Mouse (Mus musculus) kidney, embryonic 14.5 days (tissue): ENCODE results near the gene Muc2. TPM values are rescaled to one million over a fixed set of nuclear protein-coding genes. Genes with fewer than 3 reads are reported as not detected.

ENCODE experiments used
- ATAC-seq: fragments of 200-750 bp; cut with Nextera tagmentation; 2 replicates; pipeline ENCODE4 v1.8.0; 2017; ENCODE audit warnings: moderate number of reproducible peaks, mild to moderate bottlenecking, moderate TSS enrichment, moderate library complexity; ENCODE audit not compliant: low FRiP score, low TSS enrichment
- H3K27ac ChIP-seq: fragments of 300-500 bp; sonication (generic); 2 replicates; pipeline ENCODE4 v1.5.1; 2014; ENCODE audit warnings: low read depth, mild to moderate bottlenecking, low read length, moderate library complexity, mixed read lengths
- H3K27me3 ChIP-seq: fragments of 300-500 bp; sonication (generic); 2 replicates; pipeline ENCODE4 v1.6.1; 2014; ENCODE audit warnings: mild to moderate bottlenecking, low read length; ENCODE audit not compliant: control insufficient read depth, insufficient read depth
- H3K36me3 ChIP-seq: fragments of 300-500 bp; sonication (generic); 2 replicates; pipeline ENCODE4 v1.6.1; 2014; ENCODE audit warnings: low read length, mixed read lengths; ENCODE audit not compliant: control insufficient read depth, insufficient read depth
- H3K4me1 ChIP-seq: fragments of 300-500 bp; sonication (generic); 2 replicates; pipeline ENCODE4 v1.6.1; 2014; ENCODE audit warnings: low read length, mixed read lengths; ENCODE audit not compliant: control insufficient read depth, insufficient read depth
- H3K4me2 ChIP-seq: fragments of 300-500 bp; sonication (generic); replicated peaks from 2 replicates; pipeline ENCODE4 v1.6.1; 2014; ENCODE audit warnings: low read depth, mild to moderate bottlenecking, low read length
- H3K4me3 ChIP-seq: fragments of 300-500 bp; sonication (generic); 2 replicates; pipeline ENCODE4 v1.5.1; 2014; ENCODE audit warnings: mild to moderate bottlenecking, low read length
- H3K9ac ChIP-seq: fragments of 300-500 bp; sonication (generic); 2 replicates; pipeline ENCODE4 v1.6.1; 2014; ENCODE audit warnings: low read depth, mild to moderate bottlenecking, low read length, moderate library complexity
- H3K9me3 ChIP-seq: fragments of 300-500 bp; sonication (generic); 2 replicates; pipeline ENCODE4 v1.6.1; 2016; ENCODE audit warnings: low read length; ENCODE audit not compliant: control insufficient read depth
- WGBS: fragments of 180-500 bp; shearing (Covaris S2); extraction: QIAGEN DNeasy Blood & Tissue Kit; methylation state at CpG from one replicate; pipeline ENCODE4 v1.1.7; 2014; 5-methylcytosine and 5-hydroxymethylcytosine counted together
- polyA plus RNA-seq: library from polyadenylated mRNA; unstranded; fragments of >200 nt; fragmentation: Nextera tagmentation; extraction: Ambion mirVana; gene quantifications from 2 replicates; pipeline ENCODE4 v1.2.1, GENCODE M21; 2014

Muc2 gene
- polyA plus RNA-seq, 1 experiment from 2014 or later: 0.61 TPM

DNA sequence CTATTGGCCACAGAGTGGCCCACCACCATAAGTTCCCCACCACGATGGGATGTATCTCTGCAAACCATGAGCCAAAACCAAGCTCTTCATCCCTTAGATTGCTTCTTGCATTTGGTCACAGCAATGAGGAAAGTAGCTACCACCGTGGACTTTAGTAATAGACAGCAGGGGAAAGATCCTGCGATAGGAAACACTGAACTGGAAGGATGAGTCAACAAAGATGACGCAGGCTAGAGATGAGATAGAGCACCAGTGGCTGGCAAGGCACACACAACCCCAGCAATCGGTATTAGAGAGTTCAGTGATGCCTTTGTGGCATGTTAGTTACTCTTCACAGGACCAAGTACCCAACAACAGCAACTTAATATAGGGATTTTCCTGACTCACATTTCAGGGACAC lies 86.1 kb downstream of the Muc2 start:
- H3K9ac ChIP-seq: no peak overlapping the region
- no peaks in the 10 kb centered on the region for H3K4me1 ChIP-seq
- ATAC-seq: no peak
- H3K36me3 ChIP-seq: no peaks in the 10 kb centered on the region
- H3K9me3 ChIP-seq: no peaks in the 10 kb centered on the region
- no peak overlapping the region for H3K4me3 ChIP-seq
- H3K4me2 ChIP-seq: no peak overlapping the region
- no peaks in the 10 kb centered on the region for H3K27me3 ChIP-seq
- H3K27ac ChIP-seq: no peak overlapping the region
- 84% methylated on average over 5 of the region's 5 CpGs for WGBS

DNA sequence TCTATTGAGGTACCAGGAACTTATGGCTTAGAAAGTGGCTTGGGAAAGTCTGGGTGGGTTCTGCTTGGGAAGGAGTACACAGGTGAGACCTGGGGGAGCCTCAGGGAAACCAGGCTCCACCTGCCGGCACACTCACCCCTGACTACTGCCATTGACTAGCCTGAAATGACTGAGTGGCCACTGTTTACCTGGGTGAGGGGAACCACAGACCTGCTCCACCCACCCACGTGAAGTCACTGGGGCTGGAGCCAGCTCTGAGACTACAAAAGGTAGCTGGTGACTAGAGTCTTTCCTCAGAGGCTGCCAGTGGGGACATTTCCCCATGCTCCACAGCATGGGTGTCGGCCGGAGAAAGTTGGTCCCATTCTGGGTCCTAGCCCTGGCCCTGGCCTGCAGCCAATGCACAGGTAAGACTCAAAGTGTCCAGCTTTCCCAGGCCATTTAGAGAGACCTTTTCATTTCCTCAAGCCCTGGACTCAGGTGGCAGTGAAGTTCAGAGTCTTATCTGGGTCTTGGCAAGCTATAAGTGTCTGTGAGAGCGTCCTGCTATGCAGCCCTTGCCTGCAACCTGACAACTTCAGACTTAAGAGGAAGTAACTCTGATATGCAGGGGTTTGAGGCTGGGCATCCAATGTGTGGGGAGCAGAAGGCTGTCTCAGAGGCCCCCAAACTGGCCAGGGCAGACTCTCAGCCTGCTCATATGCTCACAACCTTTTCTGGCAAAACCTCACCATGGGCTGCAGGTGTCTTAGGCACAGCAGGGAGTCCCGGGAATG lies 98.7 kb downstream of the Muc2 start, which contains the start of gene Muc5ac:
TSS of gene Muc5ac (plus strand) at position 296 of the 776 bp plus-strand sequence.
- Histone ChIP-seq H3K4me1 (no peaks in the 10 kb centered on the region), H3K9ac (no peak within 1 kb of the TSS), H3K27me3 (no peaks in the 10 kb centered on the region), H3K4me3 (no peak within 1 kb of the TSS), H3K4me2 (no peak within 1 kb of the TSS), H3K36me3 (no peaks in the 10 kb centered on the region), H3K27ac (no peak within 1 kb of the TSS), H3K9me3 (no peaks in the 10 kb centered on the region)
- no peak for ATAC-seq
- WGBS: 85% methylated on average over 6 of the region's 6 CpGs

DNA sequence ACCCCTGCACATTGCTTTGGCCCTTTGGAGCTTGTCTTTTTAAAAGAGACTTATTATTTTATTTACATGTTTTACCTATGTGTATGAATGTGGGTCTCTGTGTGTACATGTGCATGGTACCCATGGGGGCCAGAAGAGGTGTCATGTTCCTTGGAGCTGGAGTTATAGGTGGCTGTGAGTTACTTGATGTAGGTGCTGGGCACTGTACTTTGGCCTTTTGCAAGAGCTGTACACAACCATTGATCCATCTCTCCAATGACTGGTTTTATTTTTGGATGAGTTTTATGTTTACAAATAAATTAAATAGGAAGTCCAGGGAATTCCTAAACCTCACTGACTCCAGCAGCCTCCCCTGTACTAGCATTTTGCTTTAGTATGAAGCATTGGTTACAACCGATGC lies 104.1 kb downstream of the Muc2 start:
- H3K4me3 ChIP-seq: no peak overlapping the region
- H3K4me1 ChIP-seq: no peaks in the 10 kb centered on the region
- no peaks in the 10 kb centered on the region for H3K27me3 ChIP-seq
- H3K4me2 ChIP-seq: no peak overlapping the region
- no peak for ATAC-seq
- H3K36me3 ChIP-seq: no peaks in the 10 kb centered on the region
- 88% methylated on average over 1 of the region's 1 CpGs for WGBS
- no peak overlapping the region for H3K27ac ChIP-seq
- no peak overlapping the region for H3K9ac ChIP-seq
- peaks cover 10% of the 10 kb centered on the region for H3K9me3 ChIP-seq

DNA sequence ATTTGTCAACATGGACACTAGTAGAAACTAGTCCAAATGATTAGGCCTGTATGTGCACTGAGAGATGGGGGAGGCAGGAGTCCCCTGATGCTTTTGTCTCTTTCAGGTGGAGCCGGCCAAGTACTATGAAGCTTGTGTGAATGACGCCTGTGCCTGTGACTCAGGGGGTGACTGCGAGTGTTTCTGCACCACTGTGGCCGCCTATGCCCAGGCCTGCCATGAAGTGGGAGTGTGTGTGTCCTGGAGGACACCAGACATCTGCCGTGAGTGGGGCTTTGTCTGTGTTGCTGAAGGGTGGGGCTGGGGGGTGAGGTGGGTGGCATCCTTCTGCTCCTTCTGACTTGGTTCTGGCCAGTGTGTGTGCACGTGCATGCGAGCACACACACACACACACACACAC lies 113.1 kb downstream of the Muc2 start:
- Histone ChIP-seq H3K4me1 (no peaks in the 10 kb centered on the region), H3K27ac (no peak overlapping the region), H3K4me2 (no peak overlapping the region), H3K27me3 (no peaks in the 10 kb centered on the region), H3K36me3 (no peaks in the 10 kb centered on the region), H3K9ac (no peak overlapping the region), H3K9me3 (peaks cover 3% of the 10 kb centered on the region; the same call in 1 of the 2 replicates), H3K4me3 (no peak overlapping the region)
- WGBS: 80% methylated on average over 7 of the region's 7 CpGs
- ATAC-seq: no peak

Other genes with a start within 250 kb of the Muc2 start
- gene Pidd1, start 246.3 kb upstream of the Muc2 start, polyA plus RNA-seq: 9.1 and 14.1 TPM in 2 replicates
- gene Rplp2, start 243.0 kb upstream of the Muc2 start, polyA plus RNA-seq: 1,491 and 1,701 TPM in 2 replicates
- gene Pnpla2, start 235.1 kb upstream of the Muc2 start, polyA plus RNA-seq: 27.4 and 31.9 TPM in 2 replicates
- gene Cracr2b, start 229.2 kb upstream of the Muc2 start, polyA plus RNA-seq: 13.1 and 13.4 TPM in 2 replicates
- gene Cd151, start 222.9 kb upstream of the Muc2 start, polyA plus RNA-seq: 93.2 and 108 TPM in 2 replicates
- 77.9 and 85.5 TPM in 2 replicates for gene Polr2l, start 215.2 kb upstream of the Muc2 start, polyA plus RNA-seq
- gene Tspan4, start 215.1 kb upstream of the Muc2 start, polyA plus RNA-seq: 71.9 and 90.2 TPM in 2 replicates
- gene Chid1, start 150.5 kb upstream of the Muc2 start, polyA plus RNA-seq: 28.9 and 38.8 TPM in 2 replicates
- 47.0 and 76.3 TPM in 2 replicates for gene Ap2a2, start 128.2 kb upstream of the Muc2 start, polyA plus RNA-seq
- gene Muc6, start 35.0 kb upstream of the Muc2 start, polyA plus RNA-seq: 0.09 and 0.31 TPM in 2 replicates
- gene Muc5ac, start 98.6 kb downstream of the Muc2 start, polyA plus RNA-seq: not detected in 2 replicates
- gene Muc5b, start 148.7 kb downstream of the Muc2 start, polyA plus RNA-seq: 0.01 TPM in 2 replicates
- gene Tollip, start 228.2 kb downstream of the Muc2 start, polyA plus RNA-seq: 21.0 and 45.8 TPM in 2 replicates